Mouse (Mus musculus) bone marrow macrophage, adult 2 months (primary cell): Measurements from ENCODE around the gene Zbed6.

Experiments
- CTCF ChIP-seq: IDR thresholded peaks from 2 replicates; pipeline ENCODE4 v1.5.1; 2012; ENCODE audit warnings: low read depth, mild to moderate bottlenecking, low read length, moderate library complexity
- POLR2A ChIP-seq: IDR thresholded peaks from 2 replicates; pipeline ENCODE4 v1.6.1; 2012; ENCODE audit warnings: mild to moderate bottlenecking, low read depth, low read length, borderline replicate concordance

DNA sequence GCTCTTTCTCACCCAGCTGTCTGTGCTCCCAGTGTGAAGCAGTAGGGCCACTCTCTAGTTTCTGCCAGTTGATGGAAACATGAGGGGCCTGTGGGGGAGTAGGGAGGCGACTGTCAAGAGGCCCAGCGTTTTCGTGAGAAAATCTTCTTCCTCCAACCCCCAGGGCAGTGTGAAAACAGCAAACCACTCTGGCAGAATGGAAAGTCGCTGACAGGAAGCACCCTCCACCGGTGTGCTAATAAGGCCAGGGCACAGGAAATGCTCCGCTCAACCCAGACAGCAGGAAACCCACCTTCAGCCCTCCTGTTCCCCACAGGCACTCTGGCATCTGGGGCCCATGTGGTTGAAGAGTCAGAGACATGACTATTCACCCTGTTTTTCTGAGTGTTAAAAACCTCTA lies 29.2 kb upstream of the Zbed6 start, which contains the start of gene Lax1:
- TF ChIP-seq CTCF (no peak), POLR2A (no peak)
